Mouse (Mus musculus): ENCODE results near the gene Rgl3.

Gene Rgl3

DNA sequence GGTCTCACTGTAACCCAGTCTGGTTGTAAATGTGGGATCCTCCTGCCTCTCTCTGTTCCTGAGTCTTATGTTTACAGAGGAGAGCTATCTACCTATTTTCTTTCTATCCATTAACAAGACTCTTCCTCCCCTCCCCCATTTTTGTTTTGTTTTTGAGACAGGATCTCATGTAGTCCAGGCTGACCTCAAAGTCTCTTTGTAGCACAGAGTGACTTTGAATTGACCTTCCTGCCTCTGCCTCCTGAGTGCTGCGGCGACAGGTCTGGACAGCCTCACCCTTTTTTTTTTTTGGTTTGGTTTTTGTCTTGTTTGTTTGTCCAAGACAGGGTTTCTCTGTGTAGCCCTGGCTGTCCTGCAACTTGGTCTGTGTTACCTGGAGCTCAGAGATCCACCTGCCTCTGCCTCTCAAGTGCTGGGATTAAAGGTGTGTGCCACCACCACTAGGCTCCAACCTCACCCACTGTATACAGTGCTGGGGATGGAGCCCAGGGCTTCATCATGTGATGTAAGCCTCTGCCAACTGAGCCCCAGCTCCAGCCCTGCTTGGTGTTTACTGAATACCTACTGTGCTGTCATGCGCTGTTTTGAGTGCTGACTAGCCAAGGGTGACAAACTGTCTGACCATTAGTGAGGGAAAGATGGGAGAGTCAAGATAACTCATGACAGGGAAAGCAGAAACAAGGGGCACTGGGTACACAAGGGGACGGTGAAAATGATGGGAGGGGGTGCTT lies 10.7 kb downstream of the Rgl3 start:
- DNase-seq: no peak

DNA sequence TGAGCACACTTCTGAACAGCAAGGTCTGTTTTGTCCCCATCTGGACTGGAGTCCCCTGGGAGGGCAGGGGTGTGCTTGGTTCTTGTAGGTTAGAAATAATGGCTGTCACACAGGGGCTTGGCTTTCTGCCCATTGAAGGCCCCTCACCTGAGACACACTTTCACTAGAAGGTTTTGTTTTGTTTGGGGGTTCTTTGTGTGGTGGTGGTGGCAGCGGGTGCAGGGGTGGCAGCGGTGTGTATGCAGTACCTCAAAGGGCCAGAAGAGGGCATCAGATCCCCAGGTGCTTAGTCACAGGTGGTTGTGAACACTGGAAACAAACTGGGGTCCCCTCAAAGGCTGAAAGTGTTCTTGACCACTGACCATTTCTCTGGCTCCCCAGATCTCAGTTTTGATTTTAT lies 11.3 kb downstream of the Rgl3 start:
- DNase-seq: no peak

GRCm38 (mm10) chr9:21977331-21977730 lies 11.9 kb downstream of the Rgl3 start:
- no peak for DNase-seq

DNA sequence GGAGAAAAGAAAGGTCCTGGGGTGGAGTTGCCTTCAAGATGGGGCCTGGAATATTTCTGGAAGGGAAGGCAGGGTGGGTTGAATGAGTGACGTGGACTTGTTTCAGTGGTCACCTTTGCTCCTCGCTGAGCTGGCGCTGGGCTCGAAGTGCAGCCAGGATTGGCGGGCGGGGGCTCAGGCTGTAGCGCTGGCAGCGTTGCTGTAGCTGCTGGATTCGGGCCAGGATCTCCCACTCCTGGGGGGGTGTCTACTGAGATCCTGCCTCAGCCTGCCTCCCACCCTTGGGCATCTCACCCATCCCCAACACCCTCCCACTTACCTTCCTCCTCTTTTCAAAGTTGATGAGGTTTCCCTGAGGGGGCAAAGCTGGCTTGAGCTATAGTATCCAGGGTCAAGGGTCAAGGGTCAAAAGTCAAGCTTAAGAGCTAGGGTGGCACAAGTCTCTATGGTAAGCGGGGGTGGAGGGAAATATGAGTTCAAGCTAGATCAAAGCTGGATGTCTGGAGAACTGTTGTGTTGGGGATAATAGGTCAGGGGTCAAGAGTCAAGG lies 12.5 kb downstream of the Rgl3 start:
- DNase-seq: no peak

- DNase-seq: no peak
Measured at GRCm38 (mm10) chr9:21969304-21969703, 19.9 kb downstream of the Rgl3 start.

DNA sequence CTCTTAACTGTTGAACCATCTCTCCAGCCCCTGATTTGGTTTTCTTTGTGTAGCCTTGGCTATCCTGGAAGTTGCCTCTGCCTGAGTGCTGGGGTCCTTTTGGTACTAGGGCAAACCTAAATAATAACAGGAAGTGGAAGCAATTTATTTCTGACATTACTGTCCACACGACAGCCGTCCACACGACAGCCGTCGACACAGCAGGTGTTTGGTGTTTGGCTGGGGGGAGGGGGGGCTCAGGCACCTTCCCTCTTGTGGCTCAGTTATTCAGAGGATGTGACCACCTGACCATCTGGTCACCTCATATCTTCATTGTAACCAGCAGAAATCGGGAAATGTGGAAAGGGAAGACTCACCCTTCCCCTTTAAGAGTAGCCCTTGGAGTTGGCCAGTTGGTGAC lies 20.4 kb downstream of the Rgl3 start:
- DNase-seq: no peak

DNA sequence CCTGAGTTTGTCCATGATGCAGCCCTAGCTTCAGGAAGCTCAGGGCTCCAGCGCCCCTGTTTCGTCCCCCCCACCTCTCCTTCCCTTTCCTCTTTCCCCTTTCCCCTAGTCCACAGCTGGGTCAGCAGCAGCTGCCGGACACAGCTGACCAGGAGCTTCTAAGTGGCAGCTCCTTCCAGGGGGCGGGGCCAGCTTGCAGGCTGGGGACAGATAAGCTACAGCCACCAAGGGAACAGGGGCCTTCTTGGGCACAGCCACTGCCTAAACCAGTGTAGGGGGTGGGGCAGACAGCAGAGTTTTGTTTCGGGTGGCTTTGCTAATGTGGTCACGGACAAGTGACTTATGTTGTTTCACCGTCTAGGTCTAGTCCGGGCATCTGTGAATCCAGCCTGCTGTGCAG lies 25.8 kb downstream of the Rgl3 start, which contains the start of gene Epor:
TSS of gene Epor (minus strand) at position 90 of the 400 bp plus-strand sequence.
- DNase-seq: peak; percentile 46 to 48

DNA sequence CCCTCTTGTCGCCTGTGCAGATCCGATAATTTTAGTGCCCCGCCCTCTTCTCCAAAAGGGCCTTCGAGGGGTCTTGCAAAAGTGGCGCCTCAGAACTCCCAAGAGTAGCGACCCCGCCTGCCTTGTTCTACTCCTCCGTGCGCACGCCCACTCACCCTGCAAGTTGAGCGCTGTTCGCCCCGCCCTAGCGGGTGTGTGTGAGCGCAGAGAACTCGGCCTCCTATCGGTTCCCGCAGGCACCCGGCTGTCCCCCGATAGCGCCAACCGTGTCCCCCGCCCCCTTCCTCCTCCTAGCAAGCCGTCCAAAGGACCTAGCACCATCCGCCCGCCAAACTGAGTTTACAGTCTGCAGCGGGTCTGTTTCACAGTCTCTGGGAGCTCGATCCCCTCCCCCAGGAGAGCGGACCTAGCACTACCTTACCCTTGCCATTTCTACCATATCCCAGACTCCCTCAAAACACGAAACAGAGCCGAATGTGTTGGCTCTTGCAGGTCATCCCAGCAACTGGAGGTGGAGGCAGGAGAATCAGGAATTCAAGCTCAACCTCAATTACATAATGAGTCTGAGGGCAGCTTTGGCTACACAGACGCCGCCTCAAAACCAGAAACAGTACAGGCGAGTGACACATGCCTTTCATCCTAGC lies 26.7 kb downstream of the Rgl3 start:
- peak; percentile 66 to 72 for DNase-seq

DNA sequence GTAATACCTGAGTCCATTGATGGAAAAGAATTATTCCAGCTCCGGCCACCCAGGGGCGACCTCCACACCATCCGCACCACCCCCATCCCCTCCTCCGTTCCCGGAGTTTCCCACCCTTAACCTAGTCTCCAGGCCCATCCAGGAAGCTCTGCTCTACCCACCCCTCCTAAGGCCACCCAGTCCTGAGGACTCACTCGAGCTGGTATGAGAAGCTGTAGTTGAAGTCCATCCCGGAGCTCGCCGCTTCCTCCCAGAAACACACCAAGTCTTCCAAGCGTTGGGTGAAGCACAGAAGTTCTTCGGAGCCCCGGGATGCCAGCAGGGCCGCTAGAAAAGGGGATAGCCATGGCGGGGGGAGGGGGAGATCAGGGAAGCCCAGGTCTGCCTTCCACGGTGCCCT lies 27.2 kb downstream of the Rgl3 start:
- DNase-seq: no peak

DNA sequence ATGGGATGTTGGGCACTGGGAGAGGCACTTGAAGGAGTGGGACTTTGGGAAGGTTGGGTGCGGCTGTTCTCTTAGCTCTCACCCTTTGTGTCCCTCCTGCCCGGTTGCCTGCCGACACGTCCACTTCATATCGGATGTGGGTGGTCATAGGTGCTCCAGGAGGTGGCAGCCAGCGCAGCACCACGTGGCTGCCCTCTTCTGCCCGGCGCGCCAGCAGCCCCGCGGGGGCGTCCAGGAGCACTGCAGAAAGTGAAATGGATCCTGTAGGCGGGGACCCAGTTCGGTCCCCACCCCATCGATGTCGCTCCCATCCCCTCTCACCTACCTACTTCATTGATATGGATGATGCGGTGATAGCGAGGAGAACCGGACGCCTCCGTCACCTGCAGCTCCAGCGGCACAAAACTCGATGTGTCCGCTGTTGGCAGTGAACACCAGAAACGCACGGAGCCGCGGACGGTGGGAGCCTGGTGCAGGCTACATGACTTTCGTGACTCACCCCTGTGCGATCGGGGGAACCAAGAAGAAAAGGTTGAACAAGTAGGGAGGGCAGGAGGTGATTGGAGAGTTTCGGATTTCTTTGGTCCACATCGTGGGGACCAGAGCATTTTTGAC lies 27.8 kb downstream of the Rgl3 start:
- peak; percentile 25 to 55 for DNase-seq

DNA sequence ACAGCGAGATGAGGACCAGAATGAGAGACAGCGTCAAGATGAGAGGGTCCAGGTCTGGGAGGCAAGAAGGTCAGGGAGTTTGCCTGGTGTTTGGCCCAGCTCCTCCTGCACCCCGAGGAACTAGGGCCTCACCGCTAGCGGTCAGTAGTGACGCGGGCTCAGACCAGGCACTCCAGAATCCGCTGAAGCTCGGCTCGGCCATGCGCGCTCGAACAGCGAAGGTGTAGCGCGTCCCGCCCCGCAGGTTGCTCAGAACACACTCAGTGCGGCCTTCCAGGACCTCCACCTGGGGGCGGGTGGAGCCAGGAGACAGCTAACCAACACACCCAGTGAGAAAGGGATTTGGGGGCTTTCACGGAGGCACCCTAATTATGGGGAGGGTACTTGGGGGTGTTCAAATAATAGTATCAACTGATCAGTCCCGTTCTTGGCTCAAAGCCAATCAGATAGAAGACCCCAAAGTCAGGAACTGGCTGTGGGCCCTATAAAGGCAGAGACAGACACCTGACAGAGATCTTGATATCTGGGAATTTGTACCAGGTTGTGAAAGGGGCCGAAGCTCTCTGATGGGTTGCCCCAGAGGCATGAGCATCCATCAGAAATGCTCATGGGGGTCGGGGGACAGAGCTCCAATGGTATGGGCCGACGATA lies 28.6 kb downstream of the Rgl3 start:
- DNase-seq: peak; percentile 51

- DNase-seq: no peak
Measured at GRCm38 (mm10) chr9:21960135-21960534, 29.1 kb downstream of the Rgl3 start.

DNA sequence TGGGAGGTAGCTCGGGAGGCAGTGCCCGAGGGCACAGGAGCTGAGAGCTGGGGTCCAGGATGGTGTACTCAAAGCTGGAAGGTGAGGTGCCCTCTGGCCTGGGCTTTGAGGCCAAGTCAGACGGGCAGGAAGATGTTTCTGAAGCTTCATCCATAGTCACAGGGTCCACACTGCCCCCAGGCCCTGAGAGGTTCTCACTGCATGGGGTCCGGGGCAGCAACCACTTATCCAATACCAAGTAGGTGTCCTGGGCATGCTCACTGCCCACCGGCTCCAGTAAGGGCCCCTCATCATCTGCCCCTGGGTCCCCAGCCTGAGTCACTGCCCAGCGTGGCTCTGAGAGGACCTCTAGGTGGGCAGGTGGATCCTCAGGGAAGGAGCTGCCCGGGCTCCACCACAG lies 30.0 kb downstream of the Rgl3 start:
- no peak for DNase-seq

- DNase-seq: no peak
Measured at GRCm38 (mm10) chr9:21958372-21958771, 30.9 kb downstream of the Rgl3 start.

DNA sequence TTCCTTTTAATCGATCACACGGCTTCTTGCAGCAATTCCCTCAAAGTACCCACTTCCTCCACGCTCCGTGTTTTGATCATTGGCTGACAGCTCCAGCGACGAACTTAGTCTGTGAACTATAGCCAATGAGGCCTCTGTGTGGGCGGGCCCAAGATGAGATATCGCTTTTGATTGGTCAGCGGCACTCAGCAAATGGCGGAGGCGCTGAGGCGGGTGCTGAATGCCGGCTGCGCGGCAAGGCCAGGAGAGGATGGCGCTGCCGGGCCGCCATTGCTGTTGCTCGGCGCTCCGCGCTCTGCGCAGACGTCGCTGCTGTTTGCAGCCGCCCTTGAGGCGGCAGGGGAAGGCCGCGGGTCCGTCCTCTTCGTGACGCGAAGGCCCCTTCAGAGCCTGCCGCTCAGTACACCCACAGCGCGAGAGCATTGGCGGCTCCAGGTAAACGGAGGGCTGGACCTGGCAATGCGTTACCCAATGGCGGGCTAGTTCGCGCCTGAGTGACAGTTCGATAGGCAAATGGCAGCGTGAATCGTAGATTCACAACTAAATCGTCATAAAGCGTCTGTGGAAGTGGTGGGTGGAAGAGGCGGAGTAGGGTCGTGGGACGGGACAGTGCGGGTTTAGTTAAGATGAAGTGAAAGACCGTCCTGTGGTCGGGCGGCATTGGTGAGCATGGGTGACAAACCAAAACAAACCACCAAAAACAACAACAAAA lies 33.5 kb downstream of the Rgl3 start, which contains the start of gene Swsap1:
TSS of gene Swsap1 (plus strand) at position 186 of the 712 bp plus-strand sequence.
- peak; percentile 99 for DNase-seq

- DNase-seq: no peak
Measured at GRCm38 (mm10) chr9:21955225-21955569, 34.0 kb downstream of the Rgl3 start.

GRCm38 (mm10) chr9:21954635-21955034 lies 34.6 kb downstream of the Rgl3 start:
- no peak for DNase-seq

DNA sequence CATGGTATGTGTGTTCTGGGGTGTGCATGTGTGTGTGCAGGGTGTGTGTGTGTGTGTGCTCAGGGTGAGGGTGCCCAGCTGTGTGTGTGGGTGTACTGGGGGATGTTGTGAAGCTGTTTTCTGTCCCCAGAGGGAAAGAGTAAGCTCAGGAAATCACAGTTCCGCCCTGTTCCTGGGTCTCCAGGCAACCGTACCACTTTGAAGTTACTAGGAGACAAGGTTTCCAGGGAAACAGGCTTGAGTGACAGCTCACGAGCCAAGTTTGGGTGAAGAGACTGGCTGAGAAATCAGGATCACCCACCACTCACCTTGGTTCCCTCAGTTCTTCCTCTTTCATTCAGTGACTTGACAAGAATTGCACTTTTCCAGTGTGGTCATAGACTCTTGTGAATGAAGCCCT lies 35.6 kb downstream of the Rgl3 start:
- DNase-seq: no peak

DNA sequence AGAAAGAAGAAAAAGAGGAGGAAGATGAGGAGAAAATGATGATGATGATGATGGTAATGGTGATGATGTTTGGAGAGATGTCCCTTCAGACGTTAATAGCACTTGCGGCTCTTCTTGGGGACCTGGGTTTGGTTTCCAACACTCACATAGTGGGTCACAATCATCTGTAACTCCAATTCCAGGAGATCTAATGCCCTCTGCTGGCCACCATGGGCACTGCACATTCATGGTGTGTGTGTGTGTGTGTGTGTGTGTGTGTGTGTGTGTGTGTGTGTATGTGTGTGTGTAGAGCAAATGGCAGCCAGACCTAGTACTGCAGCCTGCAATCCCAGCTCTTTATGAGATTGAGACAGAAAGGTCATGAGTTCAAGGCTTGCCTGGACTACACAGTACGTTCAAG lies 37.3 kb downstream of the Rgl3 start:
- DNase-seq: no peak

GRCm38 (mm10) chr9:21950322-21950721 lies 38.9 kb downstream of the Rgl3 start:
- DNase-seq: peak; percentile 46 to 52

DNA sequence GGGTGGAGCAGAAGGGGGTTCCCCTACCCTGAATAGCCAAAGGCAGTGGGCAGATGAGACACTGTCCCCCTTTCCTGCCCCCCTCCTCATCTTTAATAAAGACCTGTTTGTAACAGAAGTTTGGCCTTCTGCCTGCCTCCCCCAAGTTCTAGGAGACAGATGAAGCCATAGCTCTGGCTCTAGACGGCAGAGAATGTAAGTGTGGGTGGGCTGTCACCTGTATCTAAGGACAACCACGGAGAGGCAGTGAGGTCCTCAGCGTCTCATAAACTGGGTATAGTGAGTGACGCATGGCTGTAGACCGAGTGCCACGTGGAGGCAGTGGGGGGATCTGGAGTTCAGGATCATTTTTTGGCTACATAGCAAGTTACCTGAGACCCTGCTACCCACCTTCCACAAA lies 40.5 kb downstream of the Rgl3 start:
- no peak for DNase-seq

DNA sequence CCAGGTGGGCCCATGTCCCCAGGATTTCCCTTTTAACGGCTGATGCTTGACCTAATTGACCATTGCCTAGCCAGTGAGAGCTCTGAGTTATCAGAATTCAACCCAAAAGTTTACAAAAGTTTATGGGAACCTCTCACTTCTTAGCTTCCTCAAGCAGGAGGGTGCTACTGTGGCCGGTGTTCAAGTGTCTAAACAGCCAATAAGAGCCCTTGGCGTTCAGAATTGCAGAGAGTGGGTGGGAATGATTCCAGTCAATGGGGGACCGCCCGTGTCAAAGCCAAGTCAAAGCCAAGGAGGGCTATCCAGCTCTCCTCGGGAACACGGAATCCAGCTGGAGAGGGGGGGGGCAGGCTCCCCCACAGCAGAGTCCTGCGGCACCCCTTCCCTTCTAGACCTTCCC lies 41.1 kb downstream of the Rgl3 start:
- no peak for DNase-seq
